Mouse (Mus musculus) small intestine, adult 10 weeks (tissue): ENCODE results near the gene Slc25a44. TPM values are rescaled to one million over a fixed set of nuclear protein-coding genes. Genes with fewer than 3 reads are reported as not detected.

ENCODE experiments used
- polyA plus RNA-seq: library from polyadenylated mRNA; stranded (reverse); fragments of 350-450 nt; fragmentation: Illumina TruSeq; extraction: RNeasy Lipid Tissue Mini Kit (QIAGEN cat#74804); gene quantifications from one replicate; pipeline ENCODE4 v1.2.3, GENCODE M21; 2014; ENCODE audit warnings: low replicate concordance

Gene Slc25a44
- polyA plus RNA-seq, result 17.2 TPM

GRCm38 (mm10) chr3:88424605-88425329 is at the start of gene Slc25a44:
Slc25a44 (minus strand) TSS chr3:88425139.

DNA sequence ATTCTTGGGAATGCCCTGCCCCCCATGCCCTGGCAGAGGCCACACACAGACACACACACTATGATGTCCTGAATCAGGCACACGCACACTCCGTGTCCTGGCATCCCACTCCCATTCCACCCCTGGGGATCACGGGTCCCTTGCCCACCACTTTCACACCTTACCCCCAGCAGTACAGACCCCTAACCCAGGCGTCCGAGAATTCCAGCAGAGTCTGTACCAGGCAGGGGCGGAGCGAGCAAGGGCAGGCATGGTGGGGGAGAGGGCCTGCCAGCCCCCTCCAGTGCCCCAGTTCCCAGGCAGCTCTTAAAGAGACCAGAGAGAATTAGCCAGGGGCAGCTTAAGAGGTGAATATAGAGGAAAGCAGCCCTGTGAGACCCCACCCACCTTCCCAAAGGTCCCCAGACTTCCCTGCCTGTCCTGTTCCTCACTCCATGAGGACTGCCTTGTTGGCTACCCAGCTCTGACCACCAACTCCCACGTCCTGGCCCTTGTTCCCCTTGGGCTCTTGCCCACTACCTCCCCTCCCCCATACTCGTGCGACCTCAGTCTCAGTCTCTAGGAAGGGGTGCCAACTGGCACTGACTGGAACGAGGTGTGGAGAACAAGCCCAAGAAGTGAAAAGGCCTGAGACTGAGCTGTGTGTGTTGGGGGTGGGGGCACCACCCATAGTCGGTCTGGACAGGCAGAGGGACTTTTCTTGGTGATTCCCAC is 36.2 kb upstream of the Slc25a44 start, which contains the start of gene Sema4a:
Gene Sema4a, minus strand, starts transcription at position 200 of the 714 bp plus-strand sequence.

DNA sequence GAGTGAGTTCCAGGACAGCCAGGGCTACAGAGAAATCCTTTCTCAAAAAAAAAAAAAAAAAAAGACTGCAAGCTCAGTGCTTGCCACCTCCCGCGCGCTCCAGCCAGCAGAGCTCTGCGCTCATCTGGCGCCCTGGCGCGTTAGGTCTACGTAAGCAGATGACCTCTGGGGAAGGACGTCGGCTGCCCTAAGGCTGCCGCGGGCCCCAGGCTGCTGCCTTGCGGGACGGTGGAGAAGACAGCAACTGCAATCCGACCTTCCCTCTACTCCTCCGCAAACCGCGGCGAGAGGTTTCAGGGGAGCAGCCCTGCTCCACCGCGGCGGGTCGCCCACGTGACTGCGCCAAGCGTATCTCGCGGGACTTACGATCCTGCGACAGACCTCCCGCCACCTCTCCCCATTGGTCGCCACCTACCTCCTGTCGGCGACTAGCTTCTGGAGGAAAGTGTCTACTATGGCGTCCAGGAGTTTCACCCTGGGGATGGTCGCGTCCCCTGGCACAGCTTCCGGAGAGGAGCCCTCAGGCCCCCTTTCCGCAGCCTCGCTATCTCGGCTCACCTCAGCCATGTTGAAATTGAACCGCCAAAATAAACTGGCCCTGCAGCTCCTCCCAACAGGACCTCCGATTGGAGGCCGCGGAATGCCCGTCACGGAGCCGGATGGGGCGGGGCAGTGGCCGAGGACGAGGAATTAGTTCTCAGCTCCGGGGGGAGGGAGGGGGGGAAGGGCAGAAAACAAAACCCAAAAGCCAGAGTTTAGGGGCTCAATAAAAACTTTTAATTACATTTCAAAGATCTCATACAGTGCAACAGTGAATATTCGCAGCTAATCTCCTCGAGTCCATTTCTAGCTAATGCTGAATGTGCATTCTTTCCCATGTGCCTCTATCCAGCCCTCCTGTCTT is 14.9 kb downstream of the Slc25a44 start, which contains the start of gene Pmf1:
Gene Pmf1, minus strand, starts transcription at position 591 of the 904 bp plus-strand sequence.

GRCm38 (mm10) chr3:88384364-88384763 is 40.6 kb downstream of the Slc25a44 start, which contains the start of gene Bglap:
Bglap (minus strand) TSS chr3:88384464.

DNA sequence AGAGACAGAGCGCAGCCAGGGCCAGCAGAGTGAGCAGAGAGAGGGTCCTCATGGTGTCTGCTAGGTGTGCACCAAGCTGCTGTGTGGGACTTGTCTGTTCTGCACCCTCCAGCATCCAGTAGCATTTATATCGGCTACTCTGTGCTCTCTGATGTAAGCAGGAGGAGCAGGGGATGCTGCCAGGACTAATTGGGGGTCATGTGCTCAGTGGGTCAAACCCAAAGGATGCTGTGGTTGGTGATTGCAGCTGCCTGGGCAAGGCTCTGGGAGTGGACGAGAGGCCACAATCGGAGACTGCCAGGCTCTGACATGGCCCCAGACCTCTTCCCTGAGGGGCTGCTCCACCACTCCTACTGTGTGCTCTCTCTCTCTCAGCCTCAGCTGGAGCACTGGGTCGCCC is 46.3 kb downstream of the Slc25a44 start, which contains the start of gene Bglap2:
Gene Bglap2, minus strand, starts transcription at position 101 of the 400 bp plus-strand sequence.

GRCm38 (mm10) chr3:88372643-88373042 is 52.3 kb downstream of the Slc25a44 start, which contains the start of gene Bglap3:
Bglap3 (minus strand) TSS chr3:88372743.

DNA sequence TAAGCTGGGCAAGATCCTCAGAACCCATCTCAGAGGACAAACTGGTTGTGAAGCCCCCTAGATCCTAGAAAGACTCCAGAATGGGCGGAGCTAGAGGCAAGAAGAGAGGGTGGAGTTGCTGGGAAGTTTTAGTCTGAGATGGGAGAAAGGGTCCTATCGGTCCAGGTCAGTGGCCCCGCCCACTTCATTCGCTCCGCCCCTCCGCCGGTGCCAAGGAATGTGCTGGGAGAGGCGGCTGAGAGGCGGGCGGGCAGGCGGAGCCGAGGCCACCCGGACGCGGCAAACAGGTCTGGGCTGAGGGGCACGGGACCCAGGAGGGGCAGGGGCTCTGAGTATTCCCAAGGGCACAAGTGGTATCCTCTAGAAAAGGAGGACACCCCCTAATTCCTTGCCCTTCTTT is 60.6 kb downstream of the Slc25a44 start, which contains the start of gene Paqr6:
Gene Paqr6, plus strand, starts transcription at position 248 of the 400 bp plus-strand sequence.

Other genes starting within 250 kb of the Slc25a44 start
- gene Rhbg, start 170.4 kb downstream of the Slc25a44 start, polyA plus RNA-seq, result not detected
- not detected for gene Gm38392, start 137.9 kb downstream of the Slc25a44 start, polyA plus RNA-seq
- gene Tsacc, start 128.1 kb downstream of the Slc25a44 start, polyA plus RNA-seq, result 2.2 TPM
- gene Cct3, start 128.0 kb downstream of the Slc25a44 start, polyA plus RNA-seq, result 58.0 TPM
- 1.4 TPM for gene Glmp, start 100.1 kb downstream of the Slc25a44 start, polyA plus RNA-seq
- gene Tmem79, start 89.0 kb downstream of the Slc25a44 start, polyA plus RNA-seq, result 1.3 TPM
- 16.8 TPM for gene Smg5, start 88.9 kb downstream of the Slc25a44 start, polyA plus RNA-seq
- gene Paqr6, start 60.6 kb downstream of the Slc25a44 start, polyA plus RNA-seq, result not detected
- gene Bglap3, start 52.4 kb downstream of the Slc25a44 start, polyA plus RNA-seq, result not detected
- not detected for gene Bglap2, start 46.4 kb downstream of the Slc25a44 start, polyA plus RNA-seq
- not detected for gene Bglap, start 40.7 kb downstream of the Slc25a44 start, polyA plus RNA-seq
- gene Pmf1, start 14.8 kb downstream of the Slc25a44 start, polyA plus RNA-seq, result 3.2 TPM
- 95.3 TPM for gene Sema4a, start 36.0 kb upstream of the Slc25a44 start, polyA plus RNA-seq
- 3.3 TPM for gene Lmna, start 84.8 kb upstream of the Slc25a44 start, polyA plus RNA-seq
- gene Mex3a, start 107.3 kb upstream of the Slc25a44 start, polyA plus RNA-seq, result 0.37 TPM
- 4.3 TPM for gene Rab25, start 123.2 kb upstream of the Slc25a44 start, polyA plus RNA-seq
- gene Lamtor2, start 127.9 kb upstream of the Slc25a44 start, polyA plus RNA-seq, result 2.2 TPM
- gene Ubqln4, start 128.6 kb upstream of the Slc25a44 start, polyA plus RNA-seq, result 12.7 TPM
- gene Ssr2, start 150.7 kb upstream of the Slc25a44 start, polyA plus RNA-seq, result 19.5 TPM
- 17.8 TPM for gene Arhgef2, start 180.8 kb upstream of the Slc25a44 start, polyA plus RNA-seq
- not detected for gene Rxfp4, start 228.0 kb upstream of the Slc25a44 start, polyA plus RNA-seq